Mouse (Mus musculus) thymus, postnatal 0 days (tissue): ENCODE measurements at regions not wholly inside any gene's neighbourhood (a gene's known extent, or its start where the extent isn't known, plus 50 kb on each side); places are given as distances from the start of the nearest gene placed in this dataset.

ENCODE experiments used
- DNase-seq: peaks from one replicate; pipeline ENCODE4 v3.0.0-alpha.2; 2015; ENCODE audit warnings: low spot score

DNA sequence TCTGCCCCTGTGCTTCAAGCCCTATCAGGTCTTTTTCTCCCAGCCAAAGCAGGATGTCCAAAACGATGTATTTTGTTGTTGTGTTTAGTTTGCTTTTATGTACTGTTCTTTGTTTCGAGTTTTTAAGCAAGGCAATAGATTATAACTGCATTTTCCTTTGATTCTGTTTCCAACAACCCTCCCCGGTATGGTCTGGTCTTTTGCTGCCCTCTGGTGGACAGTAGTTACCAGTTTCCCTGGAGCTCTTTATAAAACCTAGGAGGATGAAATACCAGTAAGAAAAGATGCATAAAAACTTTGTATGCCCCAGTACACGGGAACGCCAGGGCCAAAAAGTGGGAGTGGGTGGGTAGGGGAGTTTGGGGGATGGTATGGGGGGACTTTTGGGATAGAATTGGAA, 73.9 kb upstream of the Itm2a start:
- DNase-seq = peak; percentile 62

DNA sequence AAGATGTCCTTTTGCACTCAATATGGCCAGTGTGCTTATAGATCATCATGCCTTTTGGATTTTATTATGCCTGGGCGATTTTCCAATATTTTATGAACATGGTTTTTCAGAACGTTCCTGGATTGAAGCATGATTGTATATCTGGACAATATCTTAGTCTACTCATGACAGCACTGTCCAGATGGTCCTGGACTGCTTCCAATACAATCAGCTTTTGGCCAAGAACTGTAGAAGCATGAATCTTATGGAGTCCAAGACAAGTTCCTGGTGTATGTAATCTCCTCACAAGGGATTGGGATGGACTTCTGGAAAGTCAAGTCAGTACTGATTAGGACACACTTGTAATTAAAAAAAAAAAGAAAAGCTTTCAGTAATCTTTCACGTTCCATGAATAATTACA, 66.1 kb upstream of the Itm2a start:
- no peak for DNase-seq
